Mouse (Mus musculus): ENCODE measurements around the gene Aaas. TPM values are rescaled to one million over a fixed set of nuclear protein-coding genes. Genes with fewer than 3 reads are reported as not detected.
A peak's percentile ranks its signal among the peaks of the same experiment; 100 is the strongest.

Aaas gene
- polyA plus RNA-seq (2015; fragmentation: Nextera tagmentation; extraction: Ambion mirVana), result 56.8 and 61.7 TPM in 2 replicates

DNA sequence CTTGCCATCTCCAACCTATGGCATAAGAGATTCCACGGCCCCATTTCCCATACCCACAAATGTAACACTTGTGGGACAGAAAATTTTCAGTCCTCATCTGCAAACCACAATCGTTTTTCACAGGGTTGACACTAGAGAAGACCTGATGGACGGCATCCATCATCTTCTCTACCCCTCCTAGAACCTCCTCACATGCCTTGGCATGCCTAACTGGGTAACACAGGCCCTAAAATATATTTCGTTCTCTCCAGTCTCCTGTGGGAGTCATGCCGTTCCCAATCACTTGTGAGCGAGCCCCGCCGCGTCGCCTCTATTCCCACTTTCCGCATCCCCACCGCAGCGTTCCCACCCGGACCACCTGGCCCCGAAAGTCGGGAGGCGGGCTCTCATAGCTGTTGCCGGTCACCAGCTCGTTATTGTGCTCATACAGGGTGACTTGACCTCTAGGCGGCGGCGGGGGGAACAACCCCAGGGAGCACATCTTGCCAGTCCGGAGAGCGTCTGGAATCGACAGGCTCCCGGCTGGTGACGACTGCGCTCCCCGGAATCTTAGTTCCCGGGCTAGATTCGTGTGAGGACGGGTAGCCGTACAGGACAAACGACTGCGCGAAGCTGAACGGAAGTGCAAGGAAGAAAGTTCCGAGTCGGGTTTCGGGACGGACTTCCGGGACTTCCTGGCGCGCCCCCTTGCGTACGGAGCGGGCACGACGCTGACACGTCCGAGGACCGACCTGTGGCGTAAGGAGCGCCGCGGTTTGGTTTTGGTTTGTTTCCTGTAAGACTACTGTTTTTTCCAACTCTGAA, at the start of gene Aaas:
Gene Aaas, minus strand, starts transcription at position 634 of the 804 bp plus-strand sequence.
- peak; percentile 96 for DNase-seq (ENCODE audit: low spot score)

DNA sequence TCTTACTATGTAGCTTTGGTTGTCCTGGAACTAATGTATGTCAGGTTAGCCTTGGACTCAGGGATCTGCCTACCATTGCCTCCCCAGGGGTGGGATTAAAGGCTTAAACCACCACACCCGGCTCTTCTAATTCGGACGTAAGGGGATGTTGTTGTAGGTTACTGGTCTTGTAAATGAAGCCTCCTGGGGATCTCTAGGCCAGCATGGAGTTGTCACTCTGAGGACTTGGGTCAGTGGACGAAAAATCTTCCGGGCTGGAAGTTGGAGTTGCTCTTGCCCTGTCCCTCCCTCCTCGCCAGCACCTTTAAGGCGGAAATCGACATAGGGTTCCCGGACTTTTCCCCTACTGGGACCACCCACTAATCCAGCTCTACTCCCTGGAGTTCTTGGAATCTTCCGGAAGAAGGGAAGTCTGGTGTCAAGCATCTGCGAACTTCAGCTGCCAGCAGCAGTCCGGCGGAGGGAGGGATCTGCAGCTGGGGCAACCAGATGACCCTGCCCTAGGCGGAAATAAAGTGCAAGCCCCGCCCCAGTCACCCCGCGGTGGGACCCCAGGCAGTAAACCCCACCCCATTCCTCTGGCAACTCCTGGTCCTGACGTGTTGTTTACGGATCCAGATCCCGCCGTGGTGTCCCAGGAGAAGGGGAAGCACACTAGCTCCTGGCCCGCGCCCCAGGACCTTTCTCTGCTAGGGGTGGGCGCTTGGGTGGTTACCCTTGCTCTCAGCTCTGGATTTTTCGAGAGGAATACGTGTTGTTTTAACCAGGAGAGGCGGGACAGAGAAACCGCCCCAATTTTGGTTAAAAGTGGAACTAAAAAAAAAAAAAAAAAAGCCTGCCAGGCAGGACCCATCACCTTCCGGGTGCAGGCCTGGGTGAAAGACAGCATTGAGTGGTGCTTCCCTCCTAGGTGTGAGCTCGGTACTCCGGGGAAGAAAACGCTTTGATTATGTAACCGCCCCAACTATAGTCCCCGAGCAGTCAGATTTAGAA, 49.0 kb upstream of the Aaas start:
- DNase-seq (ENCODE audit: low spot score), result peak; percentile 67

DNA sequence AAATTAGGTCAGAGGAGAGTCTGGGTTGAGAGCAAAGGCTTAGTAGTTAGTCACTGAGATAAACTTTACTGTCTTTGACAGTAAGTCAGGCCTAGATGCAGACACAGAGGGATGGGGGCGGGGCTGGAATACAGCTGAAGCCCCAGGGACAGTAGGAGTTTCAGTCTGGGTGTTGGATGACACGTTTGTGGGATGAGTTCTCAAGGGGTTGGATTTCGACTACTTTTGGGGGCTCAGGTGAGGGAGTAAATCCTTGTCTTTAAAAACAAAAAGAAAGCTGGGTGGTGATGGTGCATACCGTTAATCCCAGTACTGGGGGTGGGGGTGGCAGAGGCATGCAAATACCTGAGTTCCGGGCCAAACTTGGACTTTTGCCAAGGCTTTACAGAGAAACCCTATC, 48.1 kb upstream of the Aaas start:
- no peak for DNase-seq (ENCODE audit: low spot score)

DNA sequence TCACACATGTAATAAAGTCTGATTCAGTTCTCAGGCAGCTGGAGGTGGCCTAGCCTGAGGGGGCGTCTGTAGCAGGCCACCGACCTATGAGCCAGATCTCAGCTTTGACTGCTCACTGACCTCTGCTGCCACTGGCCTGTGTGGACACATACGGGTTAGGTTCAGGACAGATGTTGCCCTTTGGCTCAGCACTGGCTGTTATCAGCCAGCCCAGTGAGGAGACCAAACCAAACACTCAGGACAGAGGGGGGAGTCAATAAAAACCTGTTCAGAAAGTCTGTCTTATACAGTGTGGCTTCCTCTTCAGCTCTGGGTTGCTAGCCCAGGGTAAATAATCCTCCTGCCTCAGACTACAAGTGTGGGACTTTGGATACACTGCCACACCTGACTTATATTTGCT, 44.5 kb upstream of the Aaas start:
- DNase-seq (ENCODE audit: low spot score), result no peak

DNA sequence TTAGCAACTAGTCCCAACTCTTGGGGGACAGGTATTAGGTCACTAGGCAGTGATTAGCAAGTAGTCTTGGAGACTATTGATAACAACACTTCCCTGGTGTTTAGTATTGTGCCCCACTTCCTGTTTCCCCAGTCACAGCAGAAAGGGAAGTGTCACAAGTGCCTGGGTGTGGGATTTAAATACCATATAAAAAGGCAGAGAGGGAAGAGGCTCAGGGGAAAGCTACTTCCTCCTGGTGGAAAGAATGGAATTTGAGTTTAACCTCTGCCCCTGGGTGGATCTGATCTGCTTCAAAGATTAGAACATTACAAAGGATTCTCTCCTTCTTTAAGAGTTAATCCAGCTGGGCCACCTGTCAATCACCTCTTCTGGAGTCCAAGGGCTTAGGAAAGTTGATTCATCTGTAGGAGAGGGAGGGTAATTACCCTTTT, 43.0 kb upstream of the Aaas start:
- DNase-seq (ENCODE audit: low spot score), result no peak

DNA sequence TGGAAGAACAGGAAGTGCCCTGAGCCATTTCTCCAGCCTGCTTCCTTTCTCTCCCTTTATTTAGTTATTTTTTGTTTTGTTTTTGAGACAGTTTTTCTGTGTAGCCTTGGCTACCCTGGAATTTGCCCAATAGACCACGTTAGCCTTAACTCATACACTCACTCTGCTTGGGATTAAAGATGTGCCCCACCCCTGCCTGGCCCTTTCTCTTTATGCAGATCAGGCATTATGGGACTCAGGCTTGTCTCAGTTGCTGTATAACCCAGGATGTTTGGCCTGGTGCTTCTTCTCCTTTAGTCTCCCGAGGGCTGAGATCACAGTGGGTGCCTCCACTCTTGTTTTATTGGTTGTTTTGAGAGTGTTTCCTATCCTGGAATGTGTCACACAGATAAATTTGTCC, 41.9 kb upstream of the Aaas start:
- DNase-seq (ENCODE audit: low spot score), result no peak

DNA sequence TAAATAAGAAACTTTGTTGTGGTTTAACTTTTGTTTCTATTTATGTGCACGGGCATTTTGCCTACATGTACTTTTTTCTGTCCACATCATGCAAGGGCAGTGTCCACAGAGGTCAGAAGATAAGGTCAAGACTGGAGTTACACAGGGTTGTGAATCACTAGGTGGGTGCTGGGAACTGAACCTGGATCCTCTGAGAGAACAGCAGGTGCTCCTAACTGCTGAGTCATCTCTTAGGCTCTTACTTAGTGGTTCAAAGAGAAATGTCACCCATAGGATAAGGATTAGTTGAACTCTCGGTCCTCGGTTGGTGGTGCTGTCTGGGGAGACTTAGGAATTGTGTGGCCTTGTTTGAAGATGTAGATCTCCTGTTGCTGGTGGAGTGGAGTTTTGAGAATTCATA, 38.4 kb upstream of the Aaas start:
- no peak for DNase-seq (ENCODE audit: low spot score)

DNA sequence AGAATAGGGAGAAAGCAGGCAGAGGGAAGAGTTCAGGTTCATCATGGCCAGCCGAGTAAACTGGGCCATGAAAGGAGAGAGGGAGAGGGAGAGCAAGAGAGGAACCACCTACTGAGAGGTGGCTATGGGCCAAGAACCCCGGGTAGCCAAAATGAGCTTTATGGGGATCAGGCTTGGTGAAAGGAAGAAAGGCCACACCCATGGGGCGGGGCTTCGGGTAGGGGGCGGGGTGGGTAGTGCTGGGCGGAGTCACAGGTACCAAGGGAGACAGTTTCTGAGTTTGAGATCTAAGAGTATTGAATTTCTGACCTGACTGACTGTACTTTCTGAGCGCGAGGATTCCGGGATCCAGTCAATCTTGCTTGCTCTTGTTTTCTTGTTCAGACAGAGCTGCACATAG, 36.1 kb upstream of the Aaas start:
- no peak for DNase-seq (ENCODE audit: low spot score)

DNA sequence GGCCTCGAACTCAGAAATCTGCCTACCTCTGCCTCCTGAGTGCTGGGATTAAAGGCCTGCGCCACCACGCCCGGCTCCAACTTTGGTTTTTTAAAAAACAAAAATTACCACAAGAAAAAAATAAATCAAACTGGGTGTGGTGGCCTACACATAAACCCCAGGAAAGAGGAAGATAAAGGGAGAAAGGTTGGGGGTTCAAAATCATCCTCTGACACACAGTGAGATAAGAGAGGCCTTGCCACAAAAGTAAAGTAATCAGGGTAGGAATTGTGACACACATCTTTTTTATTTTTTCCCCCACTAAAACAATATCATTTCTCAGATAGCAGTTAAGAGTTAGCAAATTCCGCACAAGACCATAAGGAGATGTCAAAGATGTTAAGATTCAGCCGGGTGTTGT, 33.1 kb upstream of the Aaas start:
- no peak for DNase-seq (ENCODE audit: low spot score)

DNA sequence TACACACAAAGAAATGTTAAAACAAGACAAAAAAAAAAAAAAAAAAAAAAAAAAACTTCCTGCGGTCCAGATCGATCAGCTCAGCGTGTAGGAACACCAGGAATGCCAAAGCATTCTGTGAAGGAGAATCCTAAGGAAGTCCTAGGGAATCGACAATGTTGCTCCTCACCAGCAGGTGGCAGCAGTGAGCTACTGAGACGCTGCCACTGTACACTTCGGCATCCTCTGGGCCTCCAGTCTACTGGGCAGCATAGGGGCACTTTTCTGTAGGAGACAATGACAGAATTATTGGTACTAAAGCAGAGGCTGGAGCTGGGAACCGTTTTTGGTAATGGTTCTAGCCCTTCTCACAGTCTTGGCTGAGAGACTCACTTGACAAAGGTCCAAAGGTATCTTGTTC, 31.0 kb upstream of the Aaas start:
- peak; percentile 78 for DNase-seq (ENCODE audit: low spot score)

DNA sequence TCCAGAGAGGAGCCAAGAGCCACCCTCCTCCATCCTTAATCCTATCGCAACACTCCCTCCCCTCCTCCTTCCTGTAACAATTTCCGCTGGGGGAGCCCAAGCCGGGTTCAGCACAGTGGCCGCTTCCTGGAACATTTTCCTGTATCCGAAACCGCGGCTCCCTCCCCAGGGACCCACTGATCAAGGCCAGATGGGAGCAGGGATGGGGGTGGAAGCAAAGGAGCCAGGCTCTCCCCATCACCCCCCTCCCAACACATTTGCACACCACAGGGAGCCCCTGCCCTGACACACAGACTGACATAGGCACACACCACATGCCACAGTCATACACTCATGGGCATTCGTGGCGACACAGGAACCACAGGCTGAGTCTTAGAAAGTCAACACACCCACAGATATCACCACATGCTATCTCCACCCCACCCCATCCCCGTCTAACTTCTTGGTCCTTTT, 27.3 kb upstream of the Aaas start:
- no peak for DNase-seq (ENCODE audit: low spot score)

DNA sequence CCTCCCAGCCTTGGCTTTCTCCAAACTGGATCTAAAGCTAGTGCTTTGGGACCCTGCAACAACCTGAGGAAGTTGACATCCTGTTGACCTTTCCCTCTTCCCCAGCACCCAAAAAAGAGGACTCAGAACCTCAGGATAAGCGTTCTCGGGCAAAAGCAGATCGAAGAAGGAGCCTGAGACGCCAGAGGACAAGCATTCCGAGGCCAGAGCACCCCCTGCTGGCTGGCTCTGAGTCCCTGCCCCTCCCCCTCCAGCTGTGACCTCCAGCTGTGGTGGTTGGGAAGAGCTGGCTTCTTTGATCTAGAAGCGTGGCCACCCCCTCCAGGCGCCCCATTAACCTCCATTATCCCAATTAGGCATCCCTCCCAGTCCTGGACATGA, 26.6 kb upstream of the Aaas start:
- DNase-seq (ENCODE audit: low spot score), result peak; percentile 83

DNA sequence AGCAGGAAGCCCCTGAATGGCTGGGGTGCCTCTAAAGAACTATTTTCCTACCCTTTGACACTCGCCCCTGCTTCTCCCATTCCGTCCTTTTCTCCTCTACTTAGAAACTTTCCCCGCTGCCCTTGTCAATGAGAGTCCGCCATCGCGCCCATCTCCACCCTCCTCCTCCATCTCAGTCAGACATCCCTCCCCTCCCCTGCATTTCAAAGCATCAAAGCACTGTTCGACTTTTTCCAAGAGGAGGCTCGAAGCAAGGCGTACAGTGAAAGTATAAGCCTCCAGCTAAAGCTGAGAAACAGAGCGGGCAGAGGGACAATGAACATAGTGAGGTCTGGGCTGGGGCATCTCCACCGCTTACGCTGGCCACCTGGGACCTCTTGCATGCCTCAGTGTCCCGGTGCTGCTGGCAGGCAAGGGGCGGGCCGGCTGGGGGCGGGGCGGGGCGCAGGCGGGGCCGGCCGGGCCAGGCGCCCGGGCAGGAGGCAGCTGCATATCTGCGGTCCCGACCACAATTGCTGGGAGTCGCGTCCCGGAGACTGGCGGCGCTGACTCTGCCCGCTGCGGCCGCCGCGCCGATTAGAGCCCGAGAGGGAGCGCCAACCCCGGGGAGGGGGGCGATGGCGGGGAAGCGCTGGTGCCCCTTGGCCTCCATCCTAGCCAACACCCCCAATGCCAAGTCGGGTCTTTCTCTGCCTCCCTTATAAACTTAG, 26.0 kb upstream of the Aaas start:
- no peak for DNase-seq (ENCODE audit: low spot score)

DNA sequence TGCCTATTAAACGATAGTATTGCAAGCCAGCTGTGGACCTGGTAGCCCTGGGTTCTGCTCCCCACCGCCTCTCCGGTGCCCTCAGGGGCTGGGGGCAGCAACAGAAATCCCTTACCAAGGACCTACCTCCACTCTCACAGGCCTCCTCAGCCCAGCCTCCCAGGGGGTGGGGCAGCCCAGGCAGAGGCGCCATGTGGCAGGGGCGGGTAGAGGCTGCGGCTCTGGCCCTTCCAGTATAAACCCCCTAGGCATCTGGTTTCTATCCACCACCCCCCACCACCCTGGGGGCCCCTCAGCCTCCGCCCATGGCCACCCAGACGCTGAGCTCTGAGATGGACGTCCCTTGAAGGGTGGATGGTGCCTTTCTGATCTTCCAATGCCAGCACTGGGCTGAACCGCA, 20.2 kb upstream of the Aaas start:
- DNase-seq (ENCODE audit: low spot score), result no peak

DNA sequence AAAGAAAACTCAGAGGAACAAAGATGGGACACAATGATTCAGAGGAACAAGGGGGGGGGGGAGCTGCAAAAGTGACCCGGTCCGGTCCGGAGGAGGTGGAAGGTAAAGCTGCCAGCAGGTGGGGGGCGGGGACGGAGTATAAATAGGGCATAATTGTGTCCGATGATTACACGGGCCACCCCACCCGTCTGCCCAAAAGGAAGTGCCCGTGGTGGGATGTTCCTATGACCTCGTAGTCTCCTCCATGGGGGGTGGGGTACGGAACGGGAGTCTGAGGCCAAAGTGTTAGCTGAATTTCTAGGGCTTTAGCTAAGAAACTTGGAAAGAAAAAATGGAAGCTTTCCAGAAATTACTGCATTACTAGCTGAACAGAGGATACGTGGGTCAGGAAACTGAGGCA, 19.4 kb upstream of the Aaas start:
- no peak for DNase-seq (ENCODE audit: low spot score)

DNA sequence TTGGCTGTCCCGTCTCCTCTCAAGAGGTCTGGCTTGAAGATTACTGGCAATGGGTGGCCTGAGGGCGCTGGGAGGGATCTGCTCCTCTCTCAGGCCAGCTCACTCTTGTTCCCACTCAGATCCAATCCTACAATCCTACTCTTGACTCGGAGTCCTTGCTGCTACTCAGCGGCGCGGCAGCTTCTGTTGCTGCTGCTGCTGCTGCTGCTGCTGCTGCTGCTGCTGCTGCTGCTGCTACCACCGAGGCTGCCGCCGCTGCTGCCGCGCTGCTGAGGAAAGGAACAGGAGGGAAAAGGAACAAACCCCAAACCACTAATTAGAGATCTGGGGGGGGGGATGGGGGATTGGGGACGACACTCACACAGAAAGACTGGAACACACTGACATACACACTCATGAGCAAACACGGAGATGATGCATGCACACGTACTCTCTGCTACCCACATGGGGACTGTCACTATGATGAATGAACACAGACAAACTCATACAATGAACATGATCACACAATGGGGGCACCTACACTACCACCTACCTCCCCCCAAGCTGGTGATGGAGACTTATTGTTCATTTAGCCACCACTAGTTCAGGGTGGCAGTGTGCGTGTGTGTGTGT, 16.3 kb upstream of the Aaas start, which contains the start of gene Sp7:
Gene Sp7, minus strand, starts transcription at position 450 of the 612 bp plus-strand sequence.
- DNase-seq (ENCODE audit: low spot score), result no peak

DNA sequence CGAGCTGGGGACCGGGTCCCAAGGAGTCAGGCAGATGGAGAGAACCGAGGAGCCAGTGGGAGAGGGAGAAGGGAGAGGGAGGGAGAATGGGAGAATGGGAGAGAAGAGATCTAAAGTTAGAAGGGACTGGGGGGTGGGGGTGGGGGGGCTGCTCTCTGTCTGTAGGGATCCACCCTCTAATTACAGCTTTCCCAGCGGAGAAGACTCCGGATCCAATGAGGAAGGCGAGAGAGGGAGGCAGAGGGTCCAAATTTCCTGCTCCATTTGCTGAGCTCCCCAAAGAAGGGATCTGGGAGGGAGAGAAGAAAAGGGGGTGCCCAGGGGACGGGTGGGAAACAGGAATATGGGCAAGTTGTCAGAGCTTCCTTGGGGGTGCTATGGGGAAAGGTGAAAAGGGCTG, 15.7 kb upstream of the Aaas start:
- no peak for DNase-seq (ENCODE audit: low spot score)

DNA sequence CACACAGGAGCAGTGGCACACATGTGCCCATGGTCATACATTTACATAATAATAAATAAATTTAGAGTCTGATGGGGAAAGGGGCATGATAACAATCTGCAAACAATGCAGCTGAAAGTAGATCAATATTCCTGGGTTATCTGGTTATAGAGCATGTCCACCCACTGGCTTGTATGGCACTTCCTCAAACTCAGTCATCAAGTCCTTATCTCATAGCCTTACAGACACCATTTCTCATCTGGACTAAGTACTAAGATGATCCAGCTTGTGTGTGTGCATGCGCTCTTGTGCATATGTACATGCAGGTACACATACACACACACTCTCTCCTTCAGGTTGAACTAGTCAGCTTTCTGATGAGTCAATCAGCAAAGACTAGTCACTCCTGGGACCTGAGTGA, 14.1 kb upstream of the Aaas start:
- no peak for DNase-seq (ENCODE audit: low spot score)

DNA sequence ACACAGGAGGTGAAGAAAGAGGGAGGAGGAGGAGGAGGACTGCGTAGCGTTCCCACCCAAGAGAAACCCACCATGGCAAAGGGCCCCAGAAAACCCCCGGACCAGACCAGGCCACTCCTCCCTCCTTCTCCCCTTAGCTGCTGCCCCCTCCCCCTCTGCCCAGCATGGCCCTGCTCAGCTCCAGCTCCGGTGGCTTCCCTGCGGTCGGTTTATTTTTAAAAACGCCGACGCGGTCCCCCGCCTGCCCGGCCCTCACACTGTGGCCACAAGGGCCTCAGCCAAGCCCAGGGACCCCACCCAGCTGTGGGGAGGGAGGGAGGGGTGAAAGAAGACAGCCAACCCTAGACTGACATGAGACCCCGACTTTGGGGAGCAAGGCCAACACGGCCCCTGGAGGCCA, 12.1 kb upstream of the Aaas start:
- DNase-seq (ENCODE audit: low spot score), result no peak

DNA sequence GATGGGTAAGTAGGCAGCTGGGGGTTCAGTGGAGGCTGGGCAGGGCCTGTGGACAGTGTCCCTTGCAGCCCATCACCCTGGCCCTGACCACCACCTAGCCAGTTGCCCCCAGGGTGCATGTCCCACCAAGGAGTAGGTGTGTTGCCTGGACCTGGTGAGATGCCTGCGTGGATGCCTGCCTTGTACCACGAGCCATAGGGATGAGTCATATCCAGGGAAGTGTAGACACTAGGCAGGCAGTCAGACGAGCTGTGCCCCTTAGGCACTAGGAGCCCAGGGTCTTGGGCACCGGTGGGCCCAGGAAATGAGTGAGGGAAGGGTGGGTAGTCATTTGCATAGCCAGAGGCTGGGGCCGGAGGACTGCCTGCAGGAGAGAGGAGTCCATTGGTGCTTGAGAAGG, 8.3 kb upstream of the Aaas start:
- no peak for DNase-seq (ENCODE audit: low spot score)

DNA sequence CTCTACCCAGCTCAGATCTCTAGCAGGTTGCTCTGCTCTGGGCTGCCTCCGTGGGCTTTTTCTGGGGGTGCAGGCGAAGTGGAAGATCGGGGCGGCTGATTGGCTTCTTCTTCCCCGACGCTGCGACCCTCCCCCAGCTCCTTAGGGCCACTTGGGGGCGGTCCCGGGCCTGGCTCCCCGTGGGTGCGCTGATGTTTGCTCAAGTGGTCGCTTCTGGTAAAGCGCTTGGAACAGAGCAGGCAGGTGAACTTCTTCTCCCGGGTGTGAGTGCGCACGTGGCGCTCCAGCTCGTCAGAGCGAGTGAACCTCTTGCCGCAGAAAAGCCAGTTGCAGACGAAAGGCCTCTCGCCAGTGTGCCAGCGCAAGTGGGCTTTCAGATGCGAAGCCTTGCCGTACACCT, 7.6 kb upstream of the Aaas start:
- peak; percentile 44 for DNase-seq (ENCODE audit: low spot score)

All from thymus, postnatal 0 days (tissue).